Mouse (Mus musculus): ENCODE data around the gene Dapk2.

Dapk2 gene

GRCm38 (mm10) chr9:66144248-66144647 is 13.8 kb upstream of the Dapk2 start:
- DNase-seq = peak; percentile 84 to 87

DNA sequence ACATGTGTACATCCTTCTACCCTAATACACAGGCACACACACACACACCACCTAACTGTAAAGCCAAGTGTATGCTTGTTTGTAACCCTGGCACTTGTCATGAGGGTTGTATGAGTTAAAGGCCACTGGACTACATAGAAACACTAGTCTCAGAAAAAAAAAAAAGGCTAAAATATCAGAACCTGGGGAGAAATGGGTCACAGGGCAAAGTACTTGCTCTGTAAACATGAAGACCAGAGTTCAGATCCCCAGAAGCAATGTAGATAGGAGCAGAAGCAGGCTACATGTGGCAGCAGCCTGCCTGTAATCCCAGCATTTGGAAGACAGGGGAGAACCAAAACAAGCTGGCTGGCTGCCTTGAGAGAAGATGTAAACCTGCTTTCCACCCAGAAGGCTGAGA is 11.9 kb upstream of the Dapk2 start:
- no peak for DNase-seq

DNA sequence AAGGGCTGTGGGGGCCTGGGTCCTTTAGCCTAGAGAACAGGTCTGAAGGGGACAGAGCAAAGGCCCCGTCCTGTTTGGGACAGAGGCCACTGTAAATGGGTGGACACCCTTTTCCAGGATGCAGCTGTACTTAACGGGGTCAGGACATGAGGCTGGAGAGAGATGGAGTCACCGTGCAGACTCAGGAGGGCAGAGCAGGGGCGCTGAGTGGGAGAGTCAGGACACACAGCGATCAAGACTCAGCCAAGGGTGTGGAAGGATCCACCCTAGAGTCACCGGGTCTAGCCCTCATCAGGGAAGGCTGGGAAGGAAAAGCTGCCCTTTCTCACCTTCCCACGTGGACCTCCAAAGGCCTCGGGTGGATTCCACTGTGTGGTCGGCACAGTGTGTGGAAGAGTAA is 6.0 kb upstream of the Dapk2 start:
- no peak for DNase-seq

DNA sequence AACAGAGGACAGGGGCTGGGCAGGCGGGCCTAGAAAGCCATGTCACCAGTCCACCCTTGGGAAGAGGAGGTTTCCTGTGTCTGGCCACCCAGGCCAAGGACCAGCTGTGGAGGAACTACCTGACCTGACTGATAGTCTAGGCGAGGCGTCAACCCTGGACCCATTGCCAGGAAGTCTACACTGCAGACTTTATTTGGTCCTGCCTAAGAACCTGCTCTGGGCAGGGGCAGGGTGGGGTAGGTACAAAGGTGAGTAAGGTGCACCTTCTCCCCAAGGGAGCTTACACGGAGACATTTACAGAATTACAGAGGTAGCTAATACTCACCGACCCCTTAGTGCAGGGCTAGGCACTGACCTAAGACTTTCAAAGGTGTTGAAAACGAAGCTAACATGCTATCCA is 4.4 kb upstream of the Dapk2 start:
- no peak for DNase-seq

- no peak for DNase-seq
Measured at GRCm38 (mm10) chr9:66154013-66154412, 4.0 kb upstream of the Dapk2 start.

- DNase-seq = no peak
Measured at GRCm38 (mm10) chr9:66155534-66155933, 2.5 kb upstream of the Dapk2 start.

DNA sequence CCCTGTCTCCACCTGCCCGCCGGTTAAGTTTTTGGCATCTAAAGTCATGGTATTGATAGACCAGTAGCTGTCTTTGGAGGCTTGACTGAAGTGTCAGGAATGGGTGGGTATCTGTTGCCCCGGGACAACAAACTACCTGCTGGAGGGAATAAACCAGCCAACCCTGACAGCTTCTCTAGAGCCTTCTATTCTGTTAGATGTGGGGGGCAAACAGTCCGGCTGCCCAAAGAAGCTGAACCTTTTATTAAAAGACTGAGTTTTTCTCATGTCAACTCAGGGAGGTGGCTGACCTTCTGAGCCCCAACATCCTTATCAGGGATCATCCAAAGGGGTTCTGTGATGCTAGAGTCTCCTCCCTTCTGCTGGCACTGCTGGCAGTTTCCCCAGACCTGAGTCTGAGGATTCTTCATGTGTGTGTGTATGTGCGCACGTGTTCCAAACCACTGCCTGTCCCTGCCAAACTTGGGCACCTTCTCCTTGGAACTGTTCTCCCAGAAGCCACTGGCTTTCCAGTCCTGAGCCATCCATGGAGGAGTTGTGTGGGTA is 935 bp downstream of the Dapk2 start:
- DNase-seq = no peak

- DNase-seq = no peak
Measured at GRCm38 (mm10) chr9:66160155-66160554, 2.1 kb downstream of the Dapk2 start.

DNA sequence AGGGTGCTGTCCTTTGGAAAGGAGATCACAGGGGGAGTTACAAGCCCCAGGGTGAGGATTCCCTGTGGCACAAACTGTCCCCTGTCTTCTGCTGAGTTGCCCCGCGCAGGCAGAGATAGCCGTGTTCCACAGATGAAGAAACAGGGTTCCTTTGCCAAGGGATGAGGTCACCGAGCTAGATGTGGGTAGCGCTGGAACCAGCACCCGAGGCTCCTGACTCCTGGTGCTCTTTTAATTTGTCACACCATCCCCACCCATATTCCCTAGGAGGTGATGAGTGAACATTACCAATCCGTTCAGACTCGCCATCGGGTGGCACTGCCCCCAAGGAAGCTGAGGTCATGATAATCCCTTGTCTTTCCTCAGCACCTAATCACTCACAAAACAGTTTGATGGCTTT is 5.0 kb downstream of the Dapk2 start:
- no peak for DNase-seq

DNA sequence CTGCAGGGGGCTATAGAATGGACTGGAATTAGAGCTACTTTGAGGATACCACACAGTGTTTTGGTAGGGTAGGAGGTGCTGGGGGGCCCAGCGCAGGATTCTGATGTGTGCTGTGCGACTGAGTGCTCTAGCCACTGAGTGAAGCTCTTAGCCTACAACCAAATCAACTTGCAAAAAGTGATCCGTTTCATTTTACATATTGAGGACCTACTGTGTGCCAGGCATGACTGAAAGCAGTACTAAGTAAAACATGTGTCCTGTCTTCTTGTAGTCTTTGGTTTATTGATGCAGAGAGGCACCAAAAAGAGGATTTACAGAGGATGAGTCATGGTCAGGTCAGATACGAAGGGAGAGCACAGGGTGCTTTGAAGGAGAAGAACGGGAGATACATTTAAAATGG is 9.2 kb downstream of the Dapk2 start:
- no peak for DNase-seq

DNA sequence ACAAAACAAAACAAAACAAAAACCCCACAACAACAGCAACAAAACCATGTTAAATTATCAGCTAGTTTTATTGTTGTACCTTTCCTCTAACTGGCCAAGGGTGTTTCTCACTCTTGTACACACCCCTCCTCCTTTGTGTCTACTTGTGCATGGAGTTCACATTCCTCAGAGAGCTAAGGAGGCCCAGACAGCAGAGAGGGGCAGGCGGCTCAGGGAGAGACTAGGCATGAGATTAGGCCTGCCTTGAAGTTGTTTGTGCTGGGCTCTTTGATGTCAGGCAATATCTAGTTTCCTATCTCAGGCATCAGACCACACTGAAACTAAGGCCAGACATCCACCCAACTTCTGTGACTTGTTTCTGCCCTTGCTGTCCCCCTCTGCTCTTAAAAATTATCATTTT is 10.2 kb downstream of the Dapk2 start:
- DNase-seq = no peak

DNA sequence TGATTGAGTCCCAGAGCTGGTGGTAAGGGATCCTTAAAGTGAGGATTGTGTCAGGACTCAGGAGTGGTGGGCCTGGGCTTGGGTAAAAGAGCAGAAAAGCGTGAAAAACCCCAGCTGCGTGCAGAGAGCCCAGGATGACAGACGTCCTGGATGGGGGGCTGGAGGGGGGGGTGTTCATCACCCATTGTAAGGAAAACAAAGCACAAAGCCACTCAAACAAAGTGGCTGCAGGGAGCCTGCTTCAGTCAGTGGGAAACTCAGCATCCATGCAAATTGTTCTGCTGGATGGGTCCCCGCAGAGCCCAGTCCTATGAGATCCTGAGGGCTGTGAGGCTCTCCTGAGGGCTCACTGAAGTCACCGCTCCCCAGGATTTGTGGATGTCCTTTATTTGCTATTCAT is 12.5 kb downstream of the Dapk2 start:
- DNase-seq = no peak

- DNase-seq = no peak
Measured at GRCm38 (mm10) chr9:66171275-66171921, 13.4 kb downstream of the Dapk2 start.

DNA sequence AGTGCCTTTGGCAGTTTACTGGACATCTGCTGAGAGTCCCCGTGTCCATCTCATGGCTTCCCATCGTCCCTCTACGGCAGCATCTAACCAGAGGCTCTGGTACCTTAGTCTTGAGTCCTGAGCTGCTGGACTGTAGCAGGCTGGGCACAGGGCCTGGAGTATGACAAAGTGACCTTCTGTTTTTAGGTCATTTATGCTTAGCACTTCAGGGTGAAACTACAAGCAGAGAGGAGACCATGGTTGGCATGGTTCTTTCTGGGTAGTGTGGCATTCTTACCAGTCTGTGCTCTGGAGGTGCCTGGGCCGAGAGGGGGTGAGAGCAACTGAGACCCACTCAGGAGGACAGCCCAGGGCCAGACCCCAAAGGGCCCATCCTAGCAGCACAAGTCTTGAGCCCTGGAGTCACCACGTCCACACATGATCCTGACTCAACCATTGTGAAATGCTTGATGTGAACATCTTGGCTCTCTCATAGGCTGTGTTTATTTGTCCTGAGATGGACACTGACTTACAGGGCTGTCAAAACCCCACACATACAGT is 15.4 kb downstream of the Dapk2 start:
- no peak for DNase-seq

GRCm38 (mm10) chr9:66174985-66175384 is 17.0 kb downstream of the Dapk2 start:
- no peak for DNase-seq

GRCm38 (mm10) chr9:66177975-66178374 is 20.0 kb downstream of the Dapk2 start:
- no peak for DNase-seq

DNA sequence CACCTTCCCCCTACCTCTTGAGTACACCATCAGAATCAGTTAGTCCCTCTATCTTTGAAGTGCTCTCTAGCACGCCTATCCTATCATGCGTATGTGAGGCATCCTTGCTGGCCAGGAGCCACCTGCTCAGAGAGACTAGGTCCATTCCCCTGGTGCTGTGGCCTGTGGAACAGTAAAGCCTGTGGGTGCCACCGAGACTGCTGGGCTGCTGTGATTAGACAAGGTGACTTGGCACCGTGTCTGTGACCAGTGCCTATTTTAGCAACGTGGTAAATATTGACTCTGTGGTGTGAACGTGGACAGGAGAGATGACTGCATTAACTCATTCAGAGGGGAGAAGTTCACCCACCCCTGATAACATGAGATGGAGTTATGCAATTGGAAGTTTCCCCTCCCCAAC is 21.8 kb downstream of the Dapk2 start:
- no peak for DNase-seq

DNA sequence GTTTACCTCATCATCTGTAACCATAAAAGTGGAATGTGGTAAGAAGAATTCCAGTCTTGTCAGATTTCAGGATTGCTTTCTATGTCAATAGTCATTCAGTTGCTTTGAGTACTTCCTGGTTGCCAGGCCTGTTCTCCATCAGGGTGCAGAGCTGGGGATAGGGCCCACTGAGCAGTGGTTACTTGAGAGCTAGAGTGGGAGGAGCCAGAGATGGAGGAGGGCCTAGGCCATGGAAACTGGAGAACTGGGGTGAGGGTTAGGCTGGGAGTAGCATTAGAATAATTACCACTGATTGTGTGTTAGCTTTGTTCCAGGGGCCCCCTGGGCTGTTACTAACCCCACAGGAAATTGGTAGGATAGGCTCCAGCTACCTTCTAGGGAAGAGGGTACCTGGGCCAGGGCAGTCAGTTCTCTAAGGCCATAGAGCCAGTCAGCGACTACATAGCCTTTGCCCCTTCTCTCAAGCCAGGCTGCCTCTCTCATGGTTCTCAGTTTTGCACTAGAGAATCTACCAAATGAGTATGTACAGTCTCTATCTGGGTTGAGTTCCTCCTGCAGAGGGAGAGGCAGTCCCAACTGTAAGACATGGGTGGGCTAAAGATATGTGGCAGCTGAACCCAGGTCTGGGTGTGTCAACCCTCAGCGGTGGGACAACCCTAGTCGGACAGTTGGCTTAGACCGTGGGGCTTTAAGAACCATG is 23.3 kb downstream of the Dapk2 start:
- no peak for DNase-seq

DNA sequence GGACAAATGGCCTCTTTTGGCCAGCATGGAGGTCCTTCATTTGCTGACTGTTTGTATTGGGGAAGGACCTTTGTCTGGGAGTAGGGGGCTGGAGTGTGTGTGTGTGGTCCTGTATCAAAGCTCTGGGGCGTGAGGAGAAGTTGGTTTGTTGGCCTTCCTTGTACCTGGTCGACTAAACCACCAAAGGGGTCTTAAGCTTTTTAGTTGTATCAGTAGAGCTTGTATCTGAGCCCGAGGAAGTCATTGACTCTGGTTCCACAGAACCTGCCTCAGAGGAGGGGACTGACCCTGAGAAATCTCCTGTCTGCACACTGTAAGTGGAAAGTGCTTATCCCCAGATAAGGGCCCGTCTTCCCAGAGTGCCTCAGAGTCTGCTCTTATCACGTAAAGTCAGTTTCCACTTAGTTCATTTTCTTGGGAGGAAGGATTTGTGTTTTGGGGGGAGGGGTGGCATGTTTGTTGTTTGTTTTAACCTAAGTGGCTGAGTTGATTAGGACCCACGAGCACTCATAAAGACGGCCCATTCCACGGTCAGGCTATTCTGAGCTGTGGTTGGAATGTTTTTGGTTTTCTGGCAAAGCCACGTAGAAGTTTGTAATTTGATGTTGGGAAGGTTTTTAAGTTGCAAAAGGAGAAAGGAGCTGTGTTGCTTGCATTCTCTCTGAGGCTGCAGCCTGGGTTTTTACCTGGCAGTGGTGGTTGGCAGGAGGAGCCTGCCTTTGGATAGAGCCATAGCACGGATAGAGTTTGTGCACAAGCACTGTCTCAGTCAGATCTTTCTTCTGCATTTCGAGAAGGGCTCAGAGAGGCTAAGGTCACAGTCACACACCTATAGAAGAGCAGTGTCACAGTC is 24.0 kb downstream of the Dapk2 start:
- no peak for DNase-seq

- no peak for DNase-seq
Measured at GRCm38 (mm10) chr9:66182679-66182993, 24.6 kb downstream of the Dapk2 start.

- no peak for DNase-seq
Measured at GRCm38 (mm10) chr9:66183023-66183422, 25.0 kb downstream of the Dapk2 start.

DNA sequence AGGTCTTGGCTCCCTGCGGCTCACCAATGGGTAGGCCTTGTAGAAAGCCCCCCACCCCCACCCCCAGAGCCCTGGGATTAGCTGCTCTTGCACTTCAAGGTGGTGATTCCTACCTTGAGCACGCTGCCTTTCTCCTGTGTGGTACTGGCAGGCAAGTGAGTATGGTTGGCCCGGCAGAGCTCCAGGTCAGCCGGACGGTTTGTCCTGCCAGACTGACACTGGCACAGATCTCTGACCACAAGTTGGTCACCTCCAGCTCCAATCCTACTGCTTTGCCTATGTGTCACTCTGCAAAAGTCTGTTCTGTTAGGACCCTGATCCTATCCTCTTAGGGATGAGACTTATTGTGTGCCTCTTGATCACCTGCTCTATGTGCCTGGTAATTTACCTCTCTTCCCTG is 26.5 kb downstream of the Dapk2 start:
- DNase-seq = no peak

- DNase-seq = no peak
Measured at GRCm38 (mm10) chr9:66186426-66186825, 28.4 kb downstream of the Dapk2 start.

DNA sequence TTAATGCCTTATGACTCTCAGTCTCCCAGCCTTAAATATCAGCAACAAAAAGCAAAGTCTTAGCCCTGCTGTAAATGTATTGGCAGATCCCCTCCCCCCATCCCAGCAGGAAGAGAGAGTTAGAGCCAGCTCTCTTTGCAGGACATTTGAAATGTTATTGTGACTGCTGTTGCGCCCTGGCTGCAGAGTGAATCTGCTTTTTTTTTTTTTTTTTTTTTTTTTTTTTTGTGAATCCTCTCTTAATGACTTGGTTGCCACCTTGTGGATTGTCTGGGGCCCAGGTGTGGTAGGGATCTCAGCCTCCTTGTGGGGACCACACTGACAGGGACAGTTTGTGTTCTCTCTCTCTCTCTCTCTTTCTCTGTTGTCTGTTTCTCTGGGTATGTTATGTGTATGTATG is 31.0 kb downstream of the Dapk2 start:
- no peak for DNase-seq

Data from cerebellum, postnatal 14 days (tissue).